Mouse (Mus musculus) cerebellum, postnatal 10 days (tissue): ENCODE results near the gene Prl8a8.

Source experiments
- DNase-seq, 2 experiments: peaks; one replicate each; pipeline ENCODE4 v3.0.0; 2021; ENCODE audit warnings: mixed read lengths in 2 of 2

Gene Prl8a8

DNA sequence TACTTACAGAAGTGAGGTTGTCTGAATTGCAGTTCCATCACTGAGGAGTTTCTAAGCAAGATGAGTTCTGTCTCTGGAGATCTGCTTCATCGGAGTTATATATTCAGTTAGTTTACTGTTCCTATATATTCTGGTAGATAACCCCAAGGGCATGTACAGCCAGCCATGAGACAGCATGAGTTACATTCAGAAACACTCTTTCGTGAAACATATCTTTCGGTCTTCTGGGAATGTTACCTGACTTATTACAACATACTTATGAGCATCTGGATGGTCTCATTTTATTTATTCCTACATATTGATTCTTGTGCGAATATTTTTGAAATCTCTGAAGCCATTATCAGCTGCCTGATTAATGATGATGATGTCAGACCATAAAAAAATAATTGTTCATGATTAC, at the start of gene Prl8a8:
Prl8a8 (minus strand) TSS at position 101 of the 400 bp plus-strand sequence.
- DNase-seq, result no peak

DNA sequence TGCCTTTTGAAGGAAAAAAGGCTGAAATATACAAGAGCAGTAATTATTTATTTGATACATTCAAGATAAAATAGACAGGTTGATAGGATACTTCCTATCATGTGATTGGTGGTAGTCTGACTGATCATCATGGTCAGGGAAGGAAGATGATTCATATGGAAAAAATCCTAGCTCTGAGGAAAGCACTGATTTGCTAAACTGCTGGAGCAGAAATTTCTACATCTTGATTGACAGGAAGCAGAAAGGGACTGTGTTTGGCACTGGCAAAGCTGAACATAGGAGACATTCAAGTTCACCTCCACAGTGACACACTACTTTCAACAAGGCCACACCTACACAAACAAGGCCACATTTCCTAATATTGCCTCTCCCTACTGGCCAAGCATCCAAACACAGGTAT, 40.3 kb upstream of the Prl8a8 start:
- no peak for DNase-seq

GRCm38 (mm10) chr13:27523156-27523555, 10.1 kb upstream of the Prl8a8 start:
- no peak for DNase-seq

DNA sequence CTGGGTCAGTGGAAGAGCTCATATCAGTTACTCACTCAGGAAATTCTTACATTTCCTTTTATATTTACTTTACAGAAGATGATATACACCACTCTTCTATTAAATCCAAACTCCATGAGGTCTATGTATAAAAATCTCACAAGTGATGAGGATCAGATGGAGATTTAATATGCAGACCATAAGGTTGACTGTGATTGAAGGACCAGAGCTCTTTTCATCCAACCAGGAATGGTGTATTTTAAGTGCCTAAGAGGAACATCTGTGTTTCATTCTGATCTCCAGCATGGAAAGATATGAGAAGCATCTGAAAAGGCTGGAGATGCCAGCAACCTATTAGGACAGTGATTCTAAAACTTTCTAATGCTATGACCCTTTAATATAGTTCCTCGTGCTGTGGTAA, 5.4 kb downstream of the Prl8a8 start:
- DNase-seq, result no peak
